Comparison of ENCODE assay signal across 28 mouse cellular contexts in genomic region chrX:102556906-102557305, GRCm38 (mm10). TPM values are rescaled to one million over a fixed set of nuclear protein-coding genes. Genes with fewer than 3 reads are reported as not detected.
DNase-seq lines count a peak whose midpoint lies in the region; ATAC-seq lines count a peak whose summit lies in the region.
"Had no signal": no experiment of that assay in that cellular context is flagged by ENCODE, and none has a peak within 500 bp of the region (broad histone marks: within the 10 kb centered on the region; RNA-seq: fewer than 3 reads in every experiment).

No protein-coding gene starts in this region.

- H3K4me3 ChIP-seq in brown adipose tissue, adult 24 weeks (ENCODE audit: insufficient read depth, low read depth, low read length), result peak overlapping the region; percentile 19; the same call in 1 of the 2 replicates
- H3K4me3 ChIP-seq: embryonic facial prominence, embryonic 12.5 days; gastrocnemius, adult 2 months; hindbrain, embryonic 13.5 days; liver, embryonic 13.5 days had no signal

- H3K27ac ChIP-seq in brown adipose tissue, adult 24 weeks (replicated peaks; ENCODE audit: low read depth, low read length), result no peak overlapping the region
- H3K27ac ChIP-seq: embryonic facial prominence, embryonic 12.5 days; gastrocnemius, adult 2 months; hindbrain, embryonic 13.5 days; kidney, postnatal 0 days; liver, embryonic 13.5 days; macrophage had no signal

- no peaks in the 10 kb centered on the region for H3K4me1 ChIP-seq in brown adipose tissue, adult 24 weeks (ENCODE audit: control insufficient read depth, insufficient read depth, insufficient read length, low read length)
- H3K4me1 ChIP-seq: embryonic facial prominence, embryonic 12.5 days; hindbrain, embryonic 13.5 days; liver, embryonic 13.5 days had no signal

- no peak for ATAC-seq in megakaryocyte progenitor cell, adult 5-6 weeks (replicated peaks; ENCODE audit: poor library complexity)
- ATAC-seq: forebrain, embryonic 14.5 days; intestine, embryonic 16.5 days; Patski had no signal

- DNase-seq in adrenal gland, adult (ENCODE audit: inconsistent age in 2 of 2, low spot score in 1 of 2), result peak; percentile 66 to 68
- no peak for DNase-seq in adrenal gland, postnatal 4 days (ENCODE audit: low spot score in 2 of 2)
- peak; percentile 12 for DNase-seq in ovary, postnatal 36 days (ENCODE audit: low spot score)
- DNase-seq in ovary, postnatal 10 days (ENCODE audit: low spot score), result no peak
- no peak for DNase-seq in cerebellum, postnatal 4 days (ENCODE audit: low spot score in 2 of 2)
- DNase-seq: cerebellum, adult 2 months; cerebellum, postnatal 14 days; embryo, embryonic 11 days; gastrocnemius, adult 2 months; gastrocnemius, postnatal 36 days; heart, adult 18-20 months; heart, postnatal 4 days; kidney, adult 8-10 months; kidney, postnatal 4 days; left cerebral cortex, postnatal 4 days; liver, embryonic 13.5 days; midbrain, embryonic 14.5 days; right cerebral cortex, postnatal 4 days; thymus, postnatal 14 days had no signal

RNA-seq across cellular contexts. Expression of gene Hdac8, which starts 51.7 kb away (rescaled TPM):
- total RNA-seq in adrenal gland, postnatal 4 days (2021), result 10 to 100 TPM; 10.8 to 11.0 TPM
- 3.7 and 4.1 TPM in 2 replicates for polyA plus RNA-seq in brown adipose tissue, adult 24 weeks (2012; ENCODE audit: insufficient read depth, insufficient read length, missing spikeins)
- 5.1 and 8.6 TPM in 2 replicates for total RNA-seq in megakaryocyte progenitor cell, adult 5-6 weeks (2015)
- 12.1 and 12.2 TPM in 2 replicates for total RNA-seq in megakaryocyte progenitor cell, adult 5-6 weeks (2017)

Comparison
In these comparisons a context has a peak if more than half of its experiments do, and no peak if none do; other contexts are left out.
1. DNase-seq: peak in adrenal gland, adult (2 of 2) and ovary, postnatal 36 days (single experiment); none in adrenal gland, postnatal 4 days (0 of 2), ovary, postnatal 10 days (single experiment) and cerebellum, postnatal 4 days (0 of 2).